Mouse (Mus musculus): ENCODE measurements at regions not wholly inside any gene's neighbourhood (a gene's known extent, or its start where the extent isn't known, plus 50 kb on each side); places are given as distances from the start of the nearest gene placed in this dataset.

GRCm38 (mm10) chr1:83832946-83833345, 424.9 kb upstream of the Sphkap start:
- DNase-seq = no peak

- no peak for DNase-seq
Measured at GRCm38 (mm10) chr1:83831900-83832535, 424.0 kb upstream of the Sphkap start.

GRCm38 (mm10) chr1:83830025-83830645, 422.1 kb upstream of the Sphkap start:
- no peak for DNase-seq

- peak in 1 of 2 experiments; percentile 4 for DNase-seq
Measured at GRCm38 (mm10) chr1:83811162-83811561, 403.2 kb upstream of the Sphkap start.

GRCm38 (mm10) chr1:83808432-83808831, 400.4 kb upstream of the Sphkap start:
- DNase-seq = no peak

GRCm38 (mm10) chr1:83803345-83804041, 395.5 kb upstream of the Sphkap start:
- DNase-seq = no peak

GRCm38 (mm10) chr1:83801759-83802158, 393.8 kb upstream of the Sphkap start:
- DNase-seq = no peak

- DNase-seq = no peak
Measured at GRCm38 (mm10) chr1:83796961-83797891, 389.2 kb upstream of the Sphkap start.

- DNase-seq = no peak
Measured at GRCm38 (mm10) chr1:83777151-83777550, 369.2 kb upstream of the Sphkap start.

GRCm38 (mm10) chr1:83771160-83771559, 363.2 kb upstream of the Sphkap start:
- DNase-seq = no peak

- no peak for DNase-seq
Measured at GRCm38 (mm10) chr1:83761499-83761898, 353.5 kb upstream of the Sphkap start.

GRCm38 (mm10) chr1:83756866-83757265, 348.9 kb upstream of the Sphkap start:
- DNase-seq = no peak

- DNase-seq = no peak
Measured at GRCm38 (mm10) chr1:83755336-83755735, 347.3 kb upstream of the Sphkap start.

- DNase-seq = no peak
Measured at GRCm38 (mm10) chr1:83752976-83753375, 345.0 kb upstream of the Sphkap start.

GRCm38 (mm10) chr1:83748974-83749373, 341.0 kb upstream of the Sphkap start:
- DNase-seq = no peak

- no peak for DNase-seq
Measured at GRCm38 (mm10) chr1:83748061-83748460, 340.1 kb upstream of the Sphkap start.

GRCm38 (mm10) chr1:83747412-83747811, 339.4 kb upstream of the Sphkap start:
- no peak for DNase-seq

- peak; percentile 18 to 62 for DNase-seq
Measured at GRCm38 (mm10) chr1:83746036-83746435, 338.0 kb upstream of the Sphkap start.

GRCm38 (mm10) chr1:83736428-83737117, 328.6 kb upstream of the Sphkap start:
- DNase-seq = peak in 1 of 2 experiments; percentile 34

- DNase-seq = no peak
Measured at GRCm38 (mm10) chr1:83731682-83732081, 323.7 kb upstream of the Sphkap start.

GRCm38 (mm10) chr1:83728810-83729209, 320.8 kb upstream of the Sphkap start:
- no peak for DNase-seq

GRCm38 (mm10) chr1:83727938-83728337, 319.9 kb upstream of the Sphkap start:
- no peak for DNase-seq
